Mouse (Mus musculus): Measurements from ENCODE around the gene Dynlt1a. TPM values are rescaled to one million over a fixed set of nuclear protein-coding genes. Genes with fewer than 3 reads are reported as not detected.

Dynlt1a gene
- 49.1 and 51.9 TPM in 2 replicates for polyA plus RNA-seq (2012; rRNA removed)

DNA sequence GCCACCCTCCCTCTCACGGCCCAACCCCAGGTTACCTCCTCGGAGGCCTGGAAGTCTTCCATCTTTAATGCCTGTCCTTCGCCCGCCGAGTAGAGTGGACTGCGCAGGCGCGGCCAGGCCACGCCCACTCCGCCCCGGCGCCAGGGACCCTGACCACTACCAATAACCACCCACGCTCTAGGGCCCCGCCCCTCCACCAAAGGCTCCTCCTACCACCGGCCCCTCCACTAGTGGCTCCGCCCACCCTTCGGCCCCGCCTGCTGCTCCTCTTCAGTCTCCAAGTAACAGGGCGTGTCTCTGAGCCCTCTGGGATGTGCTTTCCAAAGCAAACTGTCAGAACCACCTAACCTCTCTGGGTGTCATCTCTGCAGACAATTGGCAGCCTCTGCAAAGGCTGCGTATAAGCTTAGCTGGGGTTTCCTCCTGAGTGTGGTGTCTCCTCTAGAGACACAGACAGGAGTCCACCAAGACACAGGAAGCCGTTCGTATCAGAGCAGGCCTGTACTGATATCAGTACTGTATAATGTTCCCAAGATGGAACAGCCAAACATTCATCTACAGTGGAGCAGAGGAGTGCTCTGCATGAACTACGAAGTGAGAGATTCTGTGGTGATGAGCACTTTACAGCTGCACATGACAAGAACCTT lies at the start of gene Dynlt1a:
TSS of gene Dynlt1a (minus strand) at position 162 of the 647 bp plus-strand sequence.

DNA sequence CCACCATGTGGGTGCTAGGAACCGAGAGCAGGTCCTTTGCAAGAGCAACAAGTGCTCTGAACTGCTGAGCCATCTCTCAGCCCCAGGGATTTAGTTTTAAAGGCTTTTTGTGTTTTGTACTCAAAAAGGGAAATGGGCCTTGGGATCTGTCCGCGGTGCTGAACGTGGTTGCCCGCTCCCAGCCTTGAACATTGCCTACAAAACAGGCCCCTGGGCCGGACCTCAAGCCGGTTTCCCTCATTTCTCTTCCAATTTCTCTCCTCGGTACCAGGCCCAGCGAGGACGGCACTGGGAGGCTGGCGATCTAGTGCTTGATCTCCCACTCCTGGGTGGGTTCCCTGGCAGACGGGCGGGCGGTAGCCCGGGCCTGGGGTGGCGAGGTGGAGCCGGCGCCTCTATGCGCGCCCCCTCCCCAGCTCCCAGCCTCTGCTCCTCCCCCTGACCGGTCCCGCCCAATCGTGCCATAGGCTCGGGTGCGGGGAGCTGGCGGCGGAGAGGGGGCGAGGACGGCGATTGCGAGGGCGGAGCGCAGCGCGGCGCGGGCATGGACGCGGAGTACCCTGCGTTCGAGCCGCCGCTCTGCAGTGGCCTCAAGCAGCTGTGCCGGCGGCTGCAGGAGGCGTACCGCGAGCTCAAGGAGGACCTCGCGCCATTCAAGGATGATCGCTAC lies 60.8 kb downstream of the Dynlt1a start, which contains the start of gene Tmem181a:
TSS of gene Tmem181a (plus strand) at position 461 of the 670 bp plus-strand sequence.

Other genes starting within 250 kb of the Dynlt1a start
- gene Serac1, start 237.8 kb downstream of the Dynlt1a start, polyA plus RNA-seq (2012; rRNA removed) = 28.4 and 30.0 TPM in 2 replicates
- gene Gtf2h5, start 237.7 kb downstream of the Dynlt1a start, polyA plus RNA-seq (2012; rRNA removed) = 132 and 134 TPM in 2 replicates
- 118 and 125 TPM in 2 replicates for gene Tulp4, start 211.1 kb downstream of the Dynlt1a start, polyA plus RNA-seq (2012; rRNA removed)
- 62.6 and 70.7 TPM in 2 replicates for gene Tmem181a, start 60.6 kb downstream of the Dynlt1a start, polyA plus RNA-seq (2012; rRNA removed)
- gene Dynlt1b, start 112.6 kb upstream of the Dynlt1a start, polyA plus RNA-seq (2012; rRNA removed) = 718 and 809 TPM in 2 replicates

Measured in central nervous system, embryonic 18 days (tissue).